Mouse (Mus musculus) limb, embryonic 11.5 days (tissue): Measurements from ENCODE around the gene Prrc2b. TPM values are rescaled to one million over a fixed set of nuclear protein-coding genes. Genes with fewer than 3 reads are reported as not detected.

Experiments
- ATAC-seq: fragments of 200-750 bp; cut with Nextera tagmentation; 2 replicates; pipeline ENCODE4 v1.8.0; 2017; ENCODE audit warnings: low read depth; ENCODE audit not compliant: insufficient number of reproducible peaks, low FRiP score, low TSS enrichment
- DNase-seq: peaks from one replicate; pipeline ENCODE4 v3.0.0-alpha.2; 2015; ENCODE audit warnings: low spot score
- H3K27ac ChIP-seq: fragments of 300-500 bp; sonication (generic); replicated peaks from 2 replicates; pipeline ENCODE4 v1.5.1; 2014; ENCODE audit warnings: low read depth, mild to moderate bottlenecking, low read length
- H3K27me3 ChIP-seq: fragments of 300-500 bp; sonication (generic); 2 replicates; pipeline ENCODE4 v1.6.1; 2014; ENCODE audit warnings: mild to moderate bottlenecking, low read length, mixed read lengths; ENCODE audit not compliant: control insufficient read depth, insufficient read depth
- H3K36me3 ChIP-seq: fragments of 300-500 bp; sonication (generic); 2 replicates; pipeline ENCODE4 v1.6.1; 2014; ENCODE audit warnings: mild to moderate bottlenecking, low read length, moderate library complexity, mixed read lengths; ENCODE audit not compliant: control insufficient read depth, insufficient read depth
- H3K4me1 ChIP-seq: fragments of 300-500 bp; sonication (generic); 2 replicates; pipeline ENCODE4 v1.6.1; 2014; ENCODE audit warnings: low read length, mixed read lengths; ENCODE audit not compliant: control insufficient read depth, insufficient read depth
- H3K4me2 ChIP-seq: fragments of 300-500 bp; sonication (generic); 2 replicates; pipeline ENCODE4 v1.6.1; 2014; ENCODE audit warnings: low read depth, mild to moderate bottlenecking, moderate library complexity; ENCODE audit not compliant: severe bottlenecking
- H3K4me3 ChIP-seq: fragments of 300-500 bp; sonication (generic); 2 replicates; pipeline ENCODE4 v1.5.1; 2014; ENCODE audit warnings: low read depth, low read length
- H3K9ac ChIP-seq: fragments of 300-500 bp; sonication (generic); 2 replicates; pipeline ENCODE4 v1.6.1; 2014; ENCODE audit warnings: mild to moderate bottlenecking, low read length
- H3K9me3 ChIP-seq: fragments of 300-500 bp; sonication (generic); 2 replicates; pipeline ENCODE4 v1.6.1; 2016; ENCODE audit warnings: low read length; ENCODE audit not compliant: control insufficient read depth
- WGBS: fragments of 180-500 bp; shearing (Covaris S2); extraction: QIAGEN DNeasy Blood & Tissue Kit; methylation state at CpG from one replicate; pipeline ENCODE4 v1.1.7; 2014; 5-methylcytosine and 5-hydroxymethylcytosine counted together
- polyA plus RNA-seq: library from polyadenylated mRNA; unstranded; fragments of >200 nt; fragmentation: Nextera tagmentation; extraction: Ambion mirVana; gene quantifications from 2 replicates; pipeline ENCODE4 v1.2.1, GENCODE M21; 2014

Prrc2b gene
- 62.5 and 72.5 TPM in 2 replicates for polyA plus RNA-seq

DNA sequence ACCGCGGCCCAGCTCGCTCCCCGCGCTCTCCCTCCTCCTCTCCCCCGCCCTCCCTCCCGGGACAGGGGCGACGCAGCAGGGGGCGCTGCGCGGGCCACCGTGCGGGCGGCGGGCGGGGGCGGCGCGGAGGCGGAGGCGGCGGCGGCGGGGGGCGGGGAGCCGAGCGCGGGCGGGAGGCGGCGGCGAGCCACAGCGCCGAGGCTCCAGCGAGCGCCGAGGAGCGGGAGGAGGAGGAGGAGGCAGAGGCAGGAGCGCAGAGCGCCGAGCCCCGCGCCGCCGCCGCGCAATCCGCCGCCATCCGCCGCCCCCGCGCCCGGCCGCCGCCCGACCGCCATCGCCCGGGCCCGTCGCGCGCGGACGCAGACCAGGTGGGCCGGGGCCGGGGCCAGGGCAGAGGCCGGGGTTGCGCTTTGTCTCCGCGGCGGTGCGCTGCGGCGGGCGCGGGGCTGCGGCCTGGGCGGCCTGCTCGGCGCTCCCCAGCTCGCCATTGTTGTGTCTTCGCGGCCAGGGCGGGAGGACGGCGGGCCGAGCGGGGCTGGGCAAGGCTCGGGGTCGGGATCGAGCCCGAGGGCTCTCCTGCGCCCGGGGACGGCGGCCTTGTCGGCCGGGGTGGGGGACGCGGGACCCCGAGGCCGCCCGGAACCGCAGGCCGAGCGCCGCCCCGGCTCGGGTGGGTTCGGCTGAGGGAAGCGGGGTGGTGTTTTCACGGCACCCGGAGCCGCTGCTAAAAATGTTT lies at the start of gene Prrc2b:
Prrc2b (plus strand) TSS at position 159 of the 736 bp plus-strand sequence.
- Histone ChIP-seq H3K4me2 (peak within 1 kb of the TSS; percentile 80), H3K9me3 (no peaks in the 10 kb centered on the region), H3K9ac (peak within 1 kb of the TSS; percentile 100), H3K36me3 (no peaks in the 10 kb centered on the region), H3K27me3 (no peaks in the 10 kb centered on the region), H3K4me1 (peaks cover 37% of the 10 kb centered on the region), H3K4me3 (peak within 1 kb of the TSS; percentile 77), H3K27ac (peak within 1 kb of the TSS; percentile 99)
- under 1% methylated on average over 43 of the region's 117 CpGs for WGBS
- DNase-seq (peak; percentile 81), ATAC-seq (peak; percentile 41)

GRCm38 (mm10) chr2:32102944-32103343 lies 47.9 kb upstream of the Prrc2b start:
- no peak overlapping the region for H3K4me2 ChIP-seq
- no peak overlapping the region for H3K4me3 ChIP-seq
- ATAC-seq (no peak), DNase-seq (no peak)
- H3K9me3 ChIP-seq = no peaks in the 10 kb centered on the region
- no peak overlapping the region for H3K9ac ChIP-seq
- WGBS = 61% methylated on average over 5 of the region's 5 CpGs
- H3K36me3 ChIP-seq = no peaks in the 10 kb centered on the region
- no peaks in the 10 kb centered on the region for H3K27me3 ChIP-seq
- no peaks in the 10 kb centered on the region for H3K4me1 ChIP-seq
- H3K27ac ChIP-seq = no peak overlapping the region

- DNase-seq (no peak), ATAC-seq (no peak)
- 81% methylated on average over 7 of the region's 7 CpGs for WGBS
- H3K4me1 ChIP-seq = no peaks in the 10 kb centered on the region
- no peaks in the 10 kb centered on the region for H3K27me3 ChIP-seq
- H3K4me3 ChIP-seq = no peak overlapping the region
- no peaks in the 10 kb centered on the region for H3K9me3 ChIP-seq
- H3K36me3 ChIP-seq = no peaks in the 10 kb centered on the region
- H3K4me2 ChIP-seq = no peak overlapping the region
- no peak overlapping the region for H3K9ac ChIP-seq
- no peak overlapping the region for H3K27ac ChIP-seq
Observed at GRCm38 (mm10) chr2:32103557-32103956, 47.3 kb upstream of the Prrc2b start.

DNA sequence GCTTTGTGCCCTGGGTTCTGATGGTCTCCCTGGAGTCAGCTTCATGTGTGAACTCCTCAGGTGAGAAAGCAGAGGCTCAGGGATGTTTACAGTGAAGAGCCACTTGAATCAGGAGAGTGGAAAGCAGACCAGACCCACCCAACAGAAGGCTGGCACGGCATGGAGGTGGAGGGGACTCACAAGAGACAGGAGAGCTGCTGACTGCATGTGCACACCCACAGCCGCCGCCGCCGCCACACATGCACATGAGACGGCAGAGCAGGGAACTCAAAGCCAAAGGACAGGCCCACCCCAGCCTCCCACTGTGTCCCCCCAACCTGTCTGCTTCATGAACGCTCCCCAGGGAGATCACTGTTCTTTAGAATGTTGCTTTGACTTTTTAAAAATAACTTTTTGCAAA lies 46.8 kb upstream of the Prrc2b start:
- no peak for ATAC-seq

GRCm38 (mm10) chr2:32105117-32105913 lies 45.6 kb upstream of the Prrc2b start:
- Histone ChIP-seq H3K27me3 (no peaks in the 10 kb centered on the region), H3K27ac (no peak overlapping the region), H3K9me3 (no peaks in the 10 kb centered on the region), H3K4me1 (no peaks in the 10 kb centered on the region), H3K4me3 (no peak overlapping the region), H3K4me2 (no peak overlapping the region), H3K9ac (no peak overlapping the region), H3K36me3 (no peaks in the 10 kb centered on the region)
- WGBS = 88% methylated on average over 16 of the region's 16 CpGs
- no peak for ATAC-seq
- no peak for DNase-seq

More for the DNA sequence above, 46.8 kb upstream of the Prrc2b start:
- DNase-seq = no peak
- Histone ChIP-seq H3K9ac (no peak overlapping the region), H3K27ac (no peak overlapping the region), H3K9me3 (no peaks in the 10 kb centered on the region), H3K4me3 (no peak overlapping the region), H3K36me3 (no peaks in the 10 kb centered on the region), H3K4me2 (no peak overlapping the region), H3K4me1 (no peaks in the 10 kb centered on the region), H3K27me3 (no peaks in the 10 kb centered on the region)
- 80% methylated on average over 7 of the region's 7 CpGs for WGBS

DNA sequence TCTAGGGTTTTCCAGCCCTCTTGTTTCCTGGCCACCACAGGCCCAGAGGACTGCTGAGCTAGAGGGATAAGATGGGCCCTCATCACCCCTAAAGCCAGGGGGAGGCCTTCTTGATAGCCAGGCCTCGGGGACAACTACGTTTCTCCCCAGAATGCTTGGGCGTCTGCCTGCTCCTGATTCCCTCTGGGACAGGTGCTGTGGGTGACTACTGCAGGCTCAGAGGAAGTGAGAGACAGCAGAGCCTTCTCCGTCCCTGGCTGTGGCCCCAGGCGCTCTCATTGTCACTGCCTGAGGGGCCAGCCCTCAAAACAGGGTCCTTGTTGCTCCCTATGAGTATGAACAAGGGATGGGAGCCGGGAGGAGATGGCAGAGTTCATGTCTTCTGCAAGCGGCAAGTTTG lies 45.0 kb upstream of the Prrc2b start:
- ATAC-seq (no peak), DNase-seq (no peak)
- Histone ChIP-seq H3K4me3 (no peak overlapping the region), H3K36me3 (no peaks in the 10 kb centered on the region), H3K27ac (no peak overlapping the region), H3K27me3 (no peaks in the 10 kb centered on the region), H3K9me3 (no peaks in the 10 kb centered on the region), H3K9ac (no peak overlapping the region), H3K4me1 (no peaks in the 10 kb centered on the region), H3K4me2 (no peak overlapping the region)
- WGBS = 72% methylated on average over 7 of the region's 7 CpGs

- no peaks in the 10 kb centered on the region for H3K36me3 ChIP-seq
- H3K4me3 ChIP-seq = no peak overlapping the region
- H3K27me3 ChIP-seq = no peaks in the 10 kb centered on the region
- no peak overlapping the region for H3K4me2 ChIP-seq
- no peaks in the 10 kb centered on the region for H3K4me1 ChIP-seq
- DNase-seq = no peak
- H3K27ac ChIP-seq = no peak overlapping the region
- no peak overlapping the region for H3K9ac ChIP-seq
- H3K9me3 ChIP-seq = no peaks in the 10 kb centered on the region
- no peak for ATAC-seq
- 100% methylated on average over 1 of the region's 1 CpGs for WGBS
Observed at GRCm38 (mm10) chr2:32111268-32111667, 39.6 kb upstream of the Prrc2b start.

- H3K9me3 ChIP-seq = no peaks in the 10 kb centered on the region
- no peak overlapping the region for H3K4me2 ChIP-seq
- ATAC-seq (no peak), DNase-seq (no peak)
- H3K9ac ChIP-seq = no peak overlapping the region
- no peak overlapping the region for H3K27ac ChIP-seq
- no peaks in the 10 kb centered on the region for H3K4me1 ChIP-seq
- no peaks in the 10 kb centered on the region for H3K36me3 ChIP-seq
- H3K4me3 ChIP-seq = no peak overlapping the region
- 79% methylated on average over 2 of the region's 2 CpGs for WGBS
- no peaks in the 10 kb centered on the region for H3K27me3 ChIP-seq
Observed at GRCm38 (mm10) chr2:32112548-32112947, 38.3 kb upstream of the Prrc2b start.
